Mouse (Mus musculus): ENCODE measurements at regions not wholly inside any gene's neighbourhood (a gene's known extent, or its start where the extent isn't known, plus 50 kb on each side); places are given as distances from the start of the nearest gene placed in this dataset.

GRCm38 (mm10) chr12:12547477-12547876 is 285.5 kb downstream of the Fam49a start:
- no peak for DNase-seq

- no peak for DNase-seq
These were observed 284.6 kb downstream of the Fam49a start for GRCm38 (mm10) chr12:12546372-12547031.

- no peak for DNase-seq
These were observed 279.4 kb downstream of the Fam49a start for GRCm38 (mm10) chr12:12541076-12542070.

GRCm38 (mm10) chr12:12539291-12539690 is 277.4 kb downstream of the Fam49a start:
- no peak for DNase-seq

- no peak for DNase-seq
These were observed 272.8 kb downstream of the Fam49a start for GRCm38 (mm10) chr12:12534779-12535178.

- no peak for DNase-seq
These were observed 268.9 kb downstream of the Fam49a start for GRCm38 (mm10) chr12:12530796-12531195.

- DNase-seq = no peak
These were observed 267.6 kb downstream of the Fam49a start for GRCm38 (mm10) chr12:12529541-12529940.

GRCm38 (mm10) chr12:12528478-12528981 is 266.6 kb downstream of the Fam49a start:
- DNase-seq = no peak

- DNase-seq = no peak
These were observed 266.0 kb downstream of the Fam49a start for GRCm38 (mm10) chr12:12527766-12528477.

GRCm38 (mm10) chr12:12527366-12527765 is 265.4 kb downstream of the Fam49a start:
- no peak for DNase-seq

GRCm38 (mm10) chr12:12520311-12520852 is 258.4 kb downstream of the Fam49a start:
- DNase-seq = no peak

- DNase-seq = no peak
These were observed 256.6 kb downstream of the Fam49a start for GRCm38 (mm10) chr12:12518490-12519070.

GRCm38 (mm10) chr12:12517020-12517419 is 255.1 kb downstream of the Fam49a start:
- no peak for DNase-seq

GRCm38 (mm10) chr12:12510764-12511163 is 248.8 kb downstream of the Fam49a start:
- DNase-seq = no peak

- no peak for DNase-seq
These were observed 247.4 kb downstream of the Fam49a start for GRCm38 (mm10) chr12:12509164-12509937.

- DNase-seq = no peak
These were observed 246.7 kb downstream of the Fam49a start for GRCm38 (mm10) chr12:12508487-12509125.

- DNase-seq = no peak
These were observed 244.7 kb downstream of the Fam49a start for GRCm38 (mm10) chr12:12506671-12507070.

GRCm38 (mm10) chr12:12505590-12505989 is 243.7 kb downstream of the Fam49a start:
- no peak for DNase-seq

GRCm38 (mm10) chr12:12499903-12500302 is 238.0 kb downstream of the Fam49a start:
- DNase-seq = no peak

- DNase-seq = no peak
These were observed 236.7 kb downstream of the Fam49a start for GRCm38 (mm10) chr12:12498621-12499020.

- DNase-seq = no peak
These were observed 235.4 kb downstream of the Fam49a start for GRCm38 (mm10) chr12:12497277-12497841.
